Mouse (Mus musculus) testis, adult 2 months (tissue): Measurements from ENCODE around the gene Pak6.

ENCODE experiments used
- CTCF ChIP-seq: fragments of 200-500 bp; IDR thresholded peaks from 2 replicates; pipeline ENCODE4 v1.5.1; 2012; ENCODE audit warnings: low read depth, mild to moderate bottlenecking, inconsistent platforms, low read length, moderate library complexity; ENCODE audit not compliant: control insufficient read depth, insufficient read depth, insufficient replicate concordance
- POLR2A ChIP-seq: fragments of 200-500 bp; IDR thresholded peaks from 2 replicates; pipeline ENCODE4 v1.6.1; 2012; ENCODE audit warnings: low read depth, mild to moderate bottlenecking, inconsistent platforms, low read length, moderate library complexity; ENCODE audit not compliant: control insufficient read depth

DNA sequence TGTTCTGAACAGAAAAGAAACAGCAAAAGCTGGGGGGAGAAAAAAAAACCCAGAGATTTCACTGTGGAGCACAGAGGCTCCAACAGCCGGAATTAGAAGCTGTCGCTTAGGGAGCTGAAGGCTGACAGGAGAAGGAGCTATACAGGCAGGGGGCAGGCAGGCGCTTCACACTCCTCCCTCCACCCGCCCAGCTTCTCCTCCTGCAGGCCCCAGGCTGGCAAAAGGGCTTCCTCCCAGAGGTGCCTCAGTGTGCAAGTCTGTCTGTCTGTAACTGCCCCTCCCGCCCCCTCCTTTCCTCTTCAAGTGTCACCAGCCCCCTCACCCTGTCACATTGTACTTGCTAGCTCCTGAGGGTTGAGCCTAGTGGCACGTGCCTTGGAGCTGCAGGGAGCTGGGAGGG is 43.3 kb downstream of the Pak6 start:
- TF ChIP-seq POLR2A (no peak), CTCF (no peak)
